Mouse (Mus musculus): ENCODE measurements around the gene Tns3. TPM values are rescaled to one million over a fixed set of nuclear protein-coding genes. Genes with fewer than 3 reads are reported as not detected.

Gene Tns3
- polyA plus RNA-seq, 1 experiment = 22.3 TPM

DNA sequence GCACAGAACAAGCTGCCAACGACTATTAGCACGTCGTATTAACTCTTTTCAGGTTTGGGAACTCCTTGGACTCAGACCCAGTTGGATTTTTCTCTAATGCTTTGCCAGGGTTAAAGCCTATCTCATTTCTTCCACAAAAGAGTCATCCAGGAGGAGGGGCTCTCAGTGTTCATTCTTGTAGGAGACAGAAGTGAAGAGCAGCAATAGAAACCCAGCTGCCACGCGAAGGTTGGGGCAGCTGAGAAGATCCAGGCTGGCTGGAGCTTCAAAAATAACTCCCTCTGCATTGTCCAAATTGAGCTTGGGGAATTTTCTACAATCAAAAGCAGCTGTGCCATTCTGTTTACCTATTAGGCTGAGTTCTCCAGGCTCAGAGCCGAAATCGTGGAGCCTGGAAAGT, 16.3 kb upstream of the Tns3 start:
- DNase-seq (ENCODE audit: low spot score) = no peak

DNA sequence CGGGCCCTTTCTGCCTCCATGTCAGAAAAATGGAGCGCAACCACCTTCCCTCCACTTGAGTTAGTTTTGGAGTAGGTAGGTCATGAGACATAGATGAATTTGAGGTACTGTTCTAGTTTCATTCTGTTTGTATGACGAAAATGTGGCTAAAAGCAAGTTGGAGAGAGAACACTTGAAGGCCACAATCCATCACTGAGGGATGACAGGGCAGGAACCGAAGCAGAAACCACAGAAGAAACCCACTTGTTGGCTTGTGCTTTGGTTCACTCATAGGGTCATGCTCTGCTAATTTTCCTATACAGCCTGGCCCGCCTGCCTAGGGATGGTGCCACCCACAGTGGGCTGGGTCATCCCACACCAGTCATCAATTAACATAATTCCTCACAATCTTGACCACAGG, 14.9 kb upstream of the Tns3 start:
- no peak for DNase-seq (ENCODE audit: low spot score)

DNA sequence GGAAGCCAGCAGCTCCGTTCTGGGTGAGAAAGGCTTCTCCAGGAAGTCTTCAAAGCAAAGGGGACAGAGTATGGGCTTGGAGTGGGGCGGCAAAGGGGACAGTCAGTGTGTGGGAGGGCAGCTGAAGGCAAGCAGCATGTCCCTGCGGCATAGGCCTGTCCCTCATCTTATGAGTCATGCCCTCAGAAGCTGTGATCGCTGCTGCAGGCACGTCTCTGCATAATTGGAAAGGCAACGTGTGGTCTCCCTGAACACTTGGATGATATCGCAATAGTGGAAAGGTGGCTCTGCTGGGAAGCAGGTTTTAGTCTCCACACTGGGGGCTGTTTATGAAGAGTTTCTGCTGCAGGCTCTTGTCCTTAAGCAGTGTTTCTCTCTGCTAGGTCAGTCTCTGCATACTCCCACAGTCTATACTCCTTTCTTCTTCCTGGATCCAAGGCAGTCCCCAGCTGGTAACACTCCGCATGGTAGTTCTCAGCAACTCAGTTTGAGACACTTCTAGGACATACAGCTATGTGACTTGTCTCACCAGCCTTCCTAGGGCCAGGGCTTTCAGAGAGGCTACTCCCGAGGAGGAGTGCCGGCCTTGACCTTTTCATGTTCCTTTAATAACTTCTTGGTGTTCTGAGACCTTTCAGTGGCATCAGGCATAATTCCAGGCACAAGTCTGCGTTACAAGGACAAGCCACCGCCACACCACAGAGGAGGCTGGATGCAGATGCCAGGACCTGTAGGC, 14.1 kb upstream of the Tns3 start:
- DNase-seq (ENCODE audit: low spot score) = no peak

GRCm38 (mm10) chr11:8675701-8676474, 11.6 kb upstream of the Tns3 start:
- DNase-seq (ENCODE audit: low spot score) = no peak

GRCm38 (mm10) chr11:8674549-8675149, 10.3 kb upstream of the Tns3 start:
- DNase-seq (ENCODE audit: low spot score) = no peak

GRCm38 (mm10) chr11:8671698-8672097, 7.4 kb upstream of the Tns3 start:
- DNase-seq (ENCODE audit: low spot score) = no peak

- DNase-seq (ENCODE audit: low spot score) = no peak
Measured at GRCm38 (mm10) chr11:8669138-8669537, 4.8 kb upstream of the Tns3 start.

DNA sequence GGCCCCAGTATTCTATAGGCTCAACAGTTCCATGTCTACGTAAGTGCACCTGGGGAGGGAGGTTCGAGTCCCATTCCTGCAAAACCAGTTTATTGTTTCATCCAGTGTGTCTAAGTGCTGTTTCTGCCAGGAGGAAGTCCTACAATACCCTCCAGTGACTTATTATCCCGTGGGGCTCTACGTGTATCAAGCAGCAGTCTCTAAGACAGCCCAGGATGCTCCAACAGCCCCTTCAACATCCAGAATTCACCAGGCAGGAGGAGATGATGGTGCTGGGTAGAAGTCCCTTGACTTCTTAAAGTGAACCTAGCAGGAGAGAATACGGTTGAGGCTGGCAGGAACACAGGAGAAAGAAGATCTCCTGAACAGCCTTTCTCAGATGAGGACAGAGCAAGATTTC, 462 bp upstream of the Tns3 start:
- no peak for DNase-seq (ENCODE audit: low spot score)

- DNase-seq (ENCODE audit: low spot score) = no peak
Measured at GRCm38 (mm10) chr11:8663444-8664392, 617 bp downstream of the Tns3 start.

- DNase-seq (ENCODE audit: low spot score) = no peak
Measured at GRCm38 (mm10) chr11:8662706-8663429, 1.5 kb downstream of the Tns3 start.

GRCm38 (mm10) chr11:8660951-8661350, 3.4 kb downstream of the Tns3 start:
- no peak for DNase-seq (ENCODE audit: low spot score)

DNA sequence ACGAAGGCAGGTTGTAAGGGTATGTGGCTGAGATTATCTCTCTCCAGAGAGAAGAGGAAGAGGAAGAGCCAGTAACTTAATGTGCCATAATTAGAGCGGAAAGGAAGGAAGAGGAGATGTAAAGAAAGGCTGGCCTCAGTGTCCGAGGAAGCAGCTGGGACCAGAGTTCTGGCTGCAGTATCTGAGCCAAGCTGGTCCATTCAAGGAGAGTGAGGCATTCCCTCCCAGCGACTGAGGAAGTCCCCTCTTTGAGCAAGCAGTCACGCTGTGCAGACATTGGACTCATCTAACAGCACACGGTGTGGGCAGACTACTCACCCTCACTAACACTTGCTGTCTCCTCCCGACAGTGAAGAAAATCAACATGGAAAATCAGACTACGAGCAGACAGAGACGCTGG, 4.5 kb downstream of the Tns3 start:
- no peak for DNase-seq (ENCODE audit: low spot score)

DNA sequence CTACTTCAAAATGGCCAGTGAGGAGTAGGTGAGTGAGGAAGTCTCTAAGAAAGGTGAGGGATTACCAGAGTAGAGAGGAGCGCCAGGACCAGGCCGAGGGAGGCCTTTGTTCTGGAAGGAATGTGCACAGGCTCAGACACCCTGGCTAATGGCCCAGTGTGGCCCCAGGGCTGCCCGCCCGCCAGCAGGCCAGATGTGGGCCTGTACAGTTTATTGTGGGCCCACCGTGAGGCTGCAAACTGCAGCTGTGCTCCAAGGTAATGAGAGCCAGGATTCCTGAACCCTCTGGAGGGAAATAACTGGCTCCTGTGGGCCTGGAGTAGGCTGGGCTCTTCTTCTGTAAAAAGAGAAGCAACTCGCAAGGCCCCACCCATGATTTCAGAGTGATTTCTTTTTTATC, 5.3 kb downstream of the Tns3 start:
- no peak for DNase-seq (ENCODE audit: low spot score)

DNA sequence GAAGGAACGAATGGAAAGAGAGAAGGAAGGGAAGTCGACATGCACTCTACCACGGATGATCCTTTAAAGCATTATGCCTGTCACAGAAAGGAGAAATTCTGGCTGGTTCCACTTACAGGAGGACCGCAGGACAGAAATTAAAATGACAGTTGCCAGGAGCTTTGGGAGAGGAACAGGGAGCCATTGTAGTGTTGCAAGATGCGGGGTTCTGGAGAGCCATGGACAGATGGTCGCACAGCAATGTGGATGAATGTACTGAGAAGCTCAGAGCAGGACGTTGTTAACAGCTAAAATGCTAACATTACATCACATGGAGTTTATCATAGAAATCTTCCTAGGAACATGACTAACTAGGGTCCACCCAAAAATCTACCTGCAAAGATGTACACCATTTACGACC, 6.8 kb downstream of the Tns3 start:
- DNase-seq (ENCODE audit: low spot score) = no peak

DNA sequence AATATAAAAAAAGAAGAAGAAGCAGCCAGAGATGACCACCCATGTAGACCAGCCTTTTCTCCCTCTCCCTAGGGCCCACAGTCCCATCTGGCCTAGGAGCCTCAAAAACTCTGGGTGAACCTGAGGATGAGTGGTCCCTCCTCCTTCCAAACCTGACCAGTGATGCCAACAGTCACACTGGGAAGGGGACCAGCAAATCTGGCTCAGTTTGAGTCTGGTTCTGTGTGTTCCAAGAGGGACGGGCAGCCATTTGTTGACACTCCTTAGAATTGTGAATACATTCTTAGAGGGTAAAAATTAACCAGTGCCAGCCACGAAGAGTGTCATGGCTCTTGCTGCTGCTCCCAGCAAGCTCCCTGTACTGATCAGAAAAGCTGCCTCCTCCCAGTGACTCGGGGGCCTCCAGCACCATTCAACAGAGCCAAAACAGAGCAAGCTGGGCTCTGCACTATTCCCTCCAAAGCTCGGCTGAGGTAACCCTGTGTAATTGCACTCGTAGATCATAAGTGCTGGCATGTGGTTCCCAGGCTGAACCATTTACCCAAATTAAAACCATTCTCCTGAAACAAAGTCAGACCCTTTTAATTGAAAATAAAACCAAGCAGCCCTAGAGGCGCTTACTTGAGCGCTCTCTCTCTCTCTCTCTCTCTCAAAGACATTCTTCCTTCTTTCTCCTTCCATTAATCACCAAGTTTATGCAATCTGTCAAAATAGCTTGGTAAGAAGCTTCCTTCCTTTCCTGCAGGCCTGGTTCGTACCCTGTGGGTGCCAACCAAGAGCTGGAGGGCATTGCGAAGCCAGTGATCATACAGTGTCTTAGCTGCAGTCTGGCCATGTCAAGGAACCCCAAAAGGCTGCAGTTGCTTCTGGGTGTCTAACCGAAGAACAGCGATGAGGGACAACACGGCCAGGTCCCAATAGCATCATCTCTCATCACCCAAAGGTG, 7.6 kb downstream of the Tns3 start:
- DNase-seq (ENCODE audit: low spot score) = no peak

DNA sequence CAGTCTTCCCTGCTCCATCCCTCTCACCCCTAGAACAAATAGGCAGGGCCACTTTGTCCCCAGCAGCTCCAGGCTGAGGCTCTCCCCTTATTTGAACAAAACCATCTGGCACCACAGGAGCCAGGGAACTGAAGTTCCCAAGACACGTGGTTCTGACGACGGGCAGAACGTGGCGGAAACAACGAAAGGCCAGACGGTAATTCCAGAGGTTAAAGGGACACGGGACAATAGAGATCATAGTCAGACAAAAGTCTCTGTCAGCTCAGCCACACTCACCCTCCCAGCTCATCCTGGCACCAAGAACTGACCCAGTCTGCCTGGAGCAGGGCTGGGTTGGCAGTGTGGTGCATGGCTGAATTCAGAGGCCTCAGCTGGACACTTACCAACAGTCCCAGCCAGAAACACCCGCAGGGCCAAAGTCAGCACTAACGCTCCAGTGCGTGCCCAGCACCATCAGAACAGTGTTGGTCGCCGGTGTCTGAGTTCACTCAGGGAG, 10.5 kb downstream of the Tns3 start:
- no peak for DNase-seq (ENCODE audit: low spot score)

DNA sequence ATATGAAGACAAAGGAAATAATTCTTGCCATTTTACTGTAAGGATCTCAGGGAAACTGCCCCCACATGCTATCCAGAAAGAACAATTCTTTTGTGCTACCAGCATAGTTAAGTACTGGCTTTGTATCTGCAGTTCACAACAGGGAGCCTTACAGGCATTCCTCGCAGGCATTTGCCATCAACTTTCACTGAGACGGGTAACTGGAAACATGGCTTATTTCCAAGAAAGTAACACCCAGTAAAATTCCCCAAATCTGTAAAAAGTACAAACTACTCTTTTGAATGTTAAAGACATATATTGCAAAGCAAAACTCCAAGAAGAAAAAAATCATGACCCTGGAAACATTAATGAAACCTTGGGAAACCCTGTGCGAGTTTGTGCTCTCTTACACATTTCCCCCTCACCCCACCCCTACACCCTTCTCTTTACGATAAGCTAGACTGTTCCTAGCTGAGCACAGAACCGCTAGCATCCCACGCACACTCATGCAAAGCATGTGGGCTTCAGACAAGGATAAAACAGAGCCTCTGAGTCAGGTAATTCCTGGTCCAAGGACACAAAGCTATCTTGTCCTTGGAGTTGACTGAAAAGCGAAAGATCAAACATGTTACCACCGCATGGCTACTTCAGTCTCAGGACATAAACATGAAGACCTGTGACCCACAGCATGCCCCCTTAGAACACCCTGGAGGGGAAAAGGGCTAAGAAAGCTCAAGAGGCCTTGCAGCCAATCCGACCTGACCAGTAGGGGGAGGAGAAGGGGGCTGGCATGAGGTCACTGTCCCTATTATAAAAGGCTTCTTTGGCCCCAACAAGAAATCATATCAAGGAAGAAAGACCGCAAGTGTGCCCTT, 11.3 kb downstream of the Tns3 start:
- DNase-seq (ENCODE audit: low spot score) = no peak

GRCm38 (mm10) chr11:8652116-8652714, 12.1 kb downstream of the Tns3 start:
- DNase-seq (ENCODE audit: low spot score) = no peak

Data from urinary bladder, adult 2 months (tissue).